Mouse (Mus musculus) heart, adult 2 months (tissue): ENCODE measurements around the gene Kansl1. TPM values are rescaled to one million over a fixed set of nuclear protein-coding genes. Genes with fewer than 3 reads are reported as not detected.

Experiments used
- DNase-seq, 2 experiments: peaks; one replicate each; pipeline ENCODE4 v3.0.0; 2021
- H3K27ac ChIP-seq: fragments of 200-600 bp; 2 replicates; pipeline ENCODE4 v1.8.1; 2022
- H3K27me3 ChIP-seq: fragments of 200-500 bp; 2 replicates; pipeline ENCODE4 v1.6.1; 2012; ENCODE audit warnings: mild to moderate bottlenecking, low read length, inconsistent platforms, mixed read lengths; ENCODE audit not compliant: control insufficient read depth, insufficient read depth
- H3K36me3 ChIP-seq: fragments of 200-500 bp; 2 replicates; pipeline ENCODE4 v1.6.1; 2012; ENCODE audit warnings: low read length, inconsistent platforms; ENCODE audit not compliant: control insufficient read depth, insufficient read depth
- H3K4me1 ChIP-seq: fragments of 200-500 bp; 2 replicates; pipeline ENCODE4 v1.6.1; 2011; ENCODE audit warnings: low read length; ENCODE audit not compliant: control insufficient read depth, insufficient read depth
- H3K4me3 ChIP-seq: fragments of 200-600 bp; 2 replicates; pipeline ENCODE4 v1.8.1; 2022
- H3K79me2 ChIP-seq: fragments of 200-500 bp; replicated peaks from 2 replicates; pipeline ENCODE4 v1.6.1; 2012; ENCODE audit warnings: mild to moderate bottlenecking, inconsistent platforms, low read length, moderate library complexity, mixed read lengths; ENCODE audit not compliant: control insufficient read depth, insufficient read depth
- H3K9ac ChIP-seq: fragments of 200-500 bp; 2 replicates; pipeline ENCODE4 v1.6.1; 2012; ENCODE audit warnings: low read depth, mild to moderate bottlenecking, control low read depth, inconsistent platforms, low read length, mixed read lengths
- CTCF ChIP-seq: fragments of 200-600 bp; IDR thresholded peaks from 2 replicates; pipeline ENCODE4 v1.8.1; 2022; ENCODE audit warnings: antibody characterized with exemption, mild to moderate bottlenecking, moderate library complexity
- EP300 ChIP-seq: fragments of 200-500 bp; IDR thresholded peaks from 2 replicates; pipeline ENCODE4 v1.6.1; 2011; ENCODE audit warnings: low read depth, low read length, control low read depth; ENCODE audit not compliant: insufficient read depth
- POLR2A ChIP-seq: fragments of 200-500 bp; IDR thresholded peaks from 2 replicates; pipeline ENCODE4 v1.6.1; 2011; ENCODE audit warnings: mild to moderate bottlenecking, low read depth, low read length, control low read depth; ENCODE audit not compliant: insufficient read depth
- WGBS: fragments of 180-500 bp; shearing (Covaris S2); methylation state at CpG from one replicate; pipeline ENCODE4 v1.1.7; 2018; 5-methylcytosine and 5-hydroxymethylcytosine counted together
- intact Hi-C: fragments of 180-260 bp; cut with DNase I; formaldehyde crosslinking; loops from one replicate; pipeline ENCODE4 v1.15.1; 2025
- polyA plus RNA-seq: library from polyadenylated mRNA; depleted of rRNA; stranded (reverse); fragments of >200 nt; gene quantifications from 2 replicates; pipeline ENCODE4 v1.2.3, GENCODE M21; 2012
- total RNA-seq, 2 experiments: library from RNA; stranded (reverse); gene quantifications; 2 replicates each; pipeline ENCODE4 v1.2.3; 2021

Kansl1 gene
- total and polyA plus RNA-seq, 3 experiments: 26.8 to 30.1 (median 27.1) TPM

GRCm38 (mm10) chr11:104412254-104412653 is 56.4 kb downstream of the Kansl1 start:
- no peaks in the 10 kb centered on the region for H3K27me3 ChIP-seq
- no peak for TF ChIP-seq POLR2A
- TF ChIP-seq CTCF: no peak
- no peak for TF ChIP-seq EP300
- no peak overlapping the region for H3K9ac ChIP-seq
- peaks cover 2% of the 10 kb centered on the region for H3K79me2 ChIP-seq
- H3K4me3 ChIP-seq: no peak overlapping the region
- H3K36me3 ChIP-seq: peaks cover 18% of the 10 kb centered on the region
- intact Hi-C loops: no loop called here
- H3K27ac ChIP-seq: no peak overlapping the region
- peaks cover 3% of the 10 kb centered on the region for H3K4me1 ChIP-seq
- DNase-seq: no peak

- Histone ChIP-seq H3K4me1 (peaks cover 3% of the 10 kb centered on the region), H3K27ac (no peak overlapping the region), H3K4me3 (no peak overlapping the region), H3K79me2 (no peaks in the 10 kb centered on the region; the same call in 1 of the 2 replicates), H3K36me3 (peaks cover 24% of the 10 kb centered on the region), H3K9ac (no peak overlapping the region), H3K27me3 (no peaks in the 10 kb centered on the region)
- intact Hi-C loops: no loop called here
- no peak for DNase-seq
- TF ChIP-seq CTCF: no peak
- no peak for TF ChIP-seq POLR2A
- no peak for TF ChIP-seq EP300
- 66% methylated on average over 2 of the region's 2 CpGs for WGBS
Observed at GRCm38 (mm10) chr11:104407391-104407790, 61.3 kb downstream of the Kansl1 start.

- intact Hi-C loops: no loop called here
- H3K27me3 ChIP-seq: no peaks in the 10 kb centered on the region
- H3K4me1 ChIP-seq: peaks cover 6% of the 10 kb centered on the region
- H3K9ac ChIP-seq: no peak overlapping the region
- peaks cover 41% of the 10 kb centered on the region for H3K36me3 ChIP-seq
- 36% methylated on average over 5 of the region's 5 CpGs for WGBS
- no peak overlapping the region for H3K27ac ChIP-seq
- DNase-seq: no peak
- H3K4me3 ChIP-seq: no peak overlapping the region
- H3K79me2 ChIP-seq: peaks cover 4% of the 10 kb centered on the region; the same call in 1 of the 2 replicates
- TF ChIP-seq POLR2A (no peak), CTCF (no peak), EP300 (no peak)
Observed at GRCm38 (mm10) chr11:104400961-104401360, 67.7 kb downstream of the Kansl1 start.

- Histone ChIP-seq H3K4me1 (peaks cover 6% of the 10 kb centered on the region), H3K79me2 (peaks cover 4% of the 10 kb centered on the region; the same call in 1 of the 2 replicates), H3K4me3 (no peak overlapping the region), H3K27ac (no peak overlapping the region), H3K36me3 (peaks cover 44% of the 10 kb centered on the region), H3K27me3 (no peaks in the 10 kb centered on the region), H3K9ac (no peak overlapping the region)
- intact Hi-C loops: loop anchor here (5.0 kb wide), 1 partner anchor 33 kb away; no protein-coding TSS in a partner anchor
- TF ChIP-seq CTCF: no peak
- TF ChIP-seq EP300: no peak
- TF ChIP-seq POLR2A: no peak
- WGBS: 43% methylated on average over 4 of the region's 4 CpGs
- DNase-seq: no peak
Observed at GRCm38 (mm10) chr11:104399459-104400216, 69.0 kb downstream of the Kansl1 start.

GRCm38 (mm10) chr11:104395648-104396047 is 73.0 kb downstream of the Kansl1 start:
- Histone ChIP-seq H3K79me2 (peaks cover 8% of the 10 kb centered on the region; the same call in 1 of the 2 replicates), H3K27ac (no peak overlapping the region), H3K9ac (no peak overlapping the region), H3K27me3 (no peaks in the 10 kb centered on the region), H3K4me3 (no peak overlapping the region), H3K4me1 (peaks cover 12% of the 10 kb centered on the region), H3K36me3 (peaks cover 44% of the 10 kb centered on the region)
- no peak for DNase-seq
- intact Hi-C loops: loop anchor here (5.0 kb wide), 1 partner anchor 37 kb away; no protein-coding TSS in a partner anchor
- 91% methylated on average over 2 of the region's 2 CpGs for WGBS
- TF ChIP-seq POLR2A (no peak), CTCF (no peak), EP300 (no peak)

GRCm38 (mm10) chr11:104393196-104393595 is 75.5 kb downstream of the Kansl1 start:
- DNase-seq: no peak

More at GRCm38 (mm10) chr11:104393196-104393595, 75.5 kb downstream of the Kansl1 start:
- H3K4me3 ChIP-seq: no peak overlapping the region
- WGBS: 48% methylated on average over 6 of the region's 6 CpGs
- H3K27ac ChIP-seq: no peak overlapping the region
- peaks cover 7% of the 10 kb centered on the region for H3K4me1 ChIP-seq
- TF ChIP-seq CTCF: no peak
- TF ChIP-seq EP300: no peak
- no peak for TF ChIP-seq POLR2A
- H3K27me3 ChIP-seq: no peaks in the 10 kb centered on the region
- no peak overlapping the region for H3K9ac ChIP-seq
- H3K79me2 ChIP-seq: peaks cover 6% of the 10 kb centered on the region; the same call in 1 of the 2 replicates
- peaks cover 27% of the 10 kb centered on the region for H3K36me3 ChIP-seq
- intact Hi-C loops: no loop called here
